Comparison of ENCODE assay signal across 8 mouse cellular contexts in the genomic region with DNA sequence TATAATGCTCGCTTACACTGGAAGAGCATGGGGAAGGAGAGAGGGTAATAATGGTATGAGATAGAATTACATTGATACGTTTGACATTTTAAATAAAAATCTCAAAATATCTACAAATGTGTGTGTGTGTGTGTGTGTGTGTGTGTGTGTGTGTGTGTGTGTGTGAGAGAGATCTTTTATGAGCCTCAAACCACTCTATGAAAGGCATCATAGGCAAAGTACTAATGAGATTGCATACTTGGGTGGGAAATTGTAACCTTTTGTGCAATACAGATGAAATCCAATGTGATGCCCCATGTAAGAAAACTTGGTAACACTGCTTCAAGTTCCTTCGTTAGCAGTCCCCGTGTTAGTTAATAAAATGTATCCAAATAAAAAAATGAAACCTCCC. TPM values are rescaled to one million over a fixed set of nuclear protein-coding genes. Genes with fewer than 3 reads are reported as not detected.
DNase-seq lines count a peak whose midpoint lies in the region; ATAC-seq lines count a peak whose summit lies in the region.

No protein-coding gene starts in this region.

- H3K27me3 ChIP-seq in kidney, embryonic 15.5 days, result no peaks in the 10 kb centered on the region
- H3K27me3 ChIP-seq in hindbrain, embryonic 12.5 days, result no peaks in the 10 kb centered on the region
- H3K27me3 ChIP-seq in midbrain, embryonic 13.5 days, result no peaks in the 10 kb centered on the region

- H3K27ac ChIP-seq in kidney, embryonic 15.5 days, result peak overlapping the region; percentile 76
- H3K27ac ChIP-seq in hindbrain, embryonic 12.5 days, result peak overlapping the region; percentile 68
- H3K27ac ChIP-seq in midbrain, embryonic 13.5 days, result peak overlapping the region; percentile 77

- peak; percentile 40 for ATAC-seq in kidney, embryonic 15.5 days (replicated peaks; ENCODE audit: low FRiP score)
- ATAC-seq in hindbrain, embryonic 12.5 days (ENCODE audit: low FRiP score), result 0 out of 2 replicates have a peak, but pooled peaks have one; percentile 46
- no peak; the same call in 1 of the 2 replicates for ATAC-seq in midbrain, embryonic 13.5 days
- ATAC-seq in frontal cortex, adult (ENCODE audit: low TSS enrichment), result no peak

- H3K9me3 ChIP-seq in kidney, embryonic 15.5 days (replicated peaks), result no peaks in the 10 kb centered on the region
- H3K9me3 ChIP-seq in hindbrain, embryonic 12.5 days (replicated peaks), result no peaks in the 10 kb centered on the region
- H3K9me3 ChIP-seq in midbrain, embryonic 13.5 days, result no peaks in the 10 kb centered on the region

- peak overlapping the region; percentile 64 for H3K4me2 ChIP-seq in kidney, embryonic 15.5 days
- H3K4me2 ChIP-seq in hindbrain, embryonic 12.5 days (replicated peaks), result peak overlapping the region; percentile 81
- H3K4me2 ChIP-seq in midbrain, embryonic 13.5 days (replicated peaks), result peak overlapping the region; percentile 67

- H3K36me3 ChIP-seq in kidney, embryonic 15.5 days, result no peaks in the 10 kb centered on the region
- no peaks in the 10 kb centered on the region for H3K36me3 ChIP-seq in hindbrain, embryonic 12.5 days
- no peaks in the 10 kb centered on the region for H3K36me3 ChIP-seq in midbrain, embryonic 13.5 days

- no peak for DNase-seq in kidney, postnatal 36 days
- DNase-seq in MN1 (ENCODE audit: low spot score), result peak; percentile 40
- DNase-seq in gastrocnemius, postnatal 4 days (ENCODE audit: low spot score in 2 of 2), result no peak
- no peak for DNase-seq in frontal cortex, adult 2 months (ENCODE audit: extremely low spot score in 1 of 2, low spot score in 1 of 2)

- peak overlapping the region; percentile 69 for H3K4me3 ChIP-seq in kidney, embryonic 15.5 days (replicated peaks)
- H3K4me3 ChIP-seq in hindbrain, embryonic 12.5 days, result peak overlapping the region; percentile 83
- H3K4me3 ChIP-seq in midbrain, embryonic 13.5 days (replicated peaks), result peak overlapping the region; percentile 68

- peaks cover 15% of the 10 kb centered on the region; the same call in 1 of the 2 replicates for H3K4me1 ChIP-seq in kidney, embryonic 15.5 days
- H3K4me1 ChIP-seq in hindbrain, embryonic 12.5 days, result peaks cover 16% of the 10 kb centered on the region
- H3K4me1 ChIP-seq in midbrain, embryonic 13.5 days (replicated peaks), result peaks cover 20% of the 10 kb centered on the region

- 33% methylated on average over 4 of the region's 4 CpGs for WGBS in kidney, embryonic 15.5 days
- WGBS in hindbrain, embryonic 12.5 days, result 33% methylated on average over 4 of the region's 4 CpGs
- WGBS in midbrain, embryonic 13.5 days, result 43% methylated on average over 4 of the region's 4 CpGs

- H3K9ac ChIP-seq in kidney, embryonic 15.5 days, result peak overlapping the region; percentile 62
- H3K9ac ChIP-seq in hindbrain, embryonic 12.5 days, result peak overlapping the region; percentile 82
- peak overlapping the region; percentile 83 for H3K9ac ChIP-seq in midbrain, embryonic 13.5 days (replicated peaks)

RNA-seq across cellular contexts. Expression of a gene that starts 0.3 kb away (rescaled TPM):
- 39.8 and 41.6 TPM in 2 replicates for polyA plus RNA-seq in kidney, embryonic 15.5 days (2015; fragmentation: Nextera tagmentation; extraction: Ambion mirVana)
- polyA plus RNA-seq in hindbrain, embryonic 12.5 days (2016; fragmentation: Nextera tagmentation; extraction: Ambion mirVana), result 34.0 and 39.4 TPM in 2 replicates
- polyA plus RNA-seq in midbrain, embryonic 13.5 days (2015; fragmentation: Nextera tagmentation; extraction: Ambion mirVana), result 38.3 and 41.1 TPM in 2 replicates
- total RNA-seq in gastrocnemius, postnatal 4 days (2021), result 10 to 100 TPM; 21.6 to 26.7 TPM
- 27.9 and 28.9 TPM in 2 replicates for polyA plus RNA-seq in frontal cortex, adult 2 months (2012; rRNA removed)

RNA-seq across cellular contexts. Expression of a gene that starts 0.3 kb away (rescaled TPM):
- 28.8 TPM in 2 replicates for polyA plus RNA-seq in kidney, embryonic 15.5 days (2015; fragmentation: Nextera tagmentation; extraction: Ambion mirVana)
- polyA plus RNA-seq in hindbrain, embryonic 12.5 days (2016; fragmentation: Nextera tagmentation; extraction: Ambion mirVana), result 26.9 and 27.5 TPM in 2 replicates
- 32.5 and 34.0 TPM in 2 replicates for polyA plus RNA-seq in midbrain, embryonic 13.5 days (2015; fragmentation: Nextera tagmentation; extraction: Ambion mirVana)
- 10 to 100 TPM; 23.2 to 28.2 TPM for total RNA-seq in gastrocnemius, postnatal 4 days (2021)
- polyA plus RNA-seq in frontal cortex, adult 2 months (2012; rRNA removed), result 21.8 and 23.4 TPM in 2 replicates

RNA-seq across cellular contexts. Expression of a gene that starts 35.2 kb away (rescaled TPM):
- polyA plus RNA-seq in kidney, embryonic 15.5 days (2015; fragmentation: Nextera tagmentation; extraction: Ambion mirVana), result 0.34 and 0.37 TPM in 2 replicates
- 0.67 and 0.70 TPM in 2 replicates for polyA plus RNA-seq in hindbrain, embryonic 12.5 days (2016; fragmentation: Nextera tagmentation; extraction: Ambion mirVana)
- polyA plus RNA-seq in midbrain, embryonic 13.5 days (2015; fragmentation: Nextera tagmentation; extraction: Ambion mirVana), result 0.70 and 0.89 TPM in 2 replicates
- under 1 TPM in 1 of 2 experiments, not detected in 1; 0.16 TPM for total RNA-seq in gastrocnemius, postnatal 4 days (2021)
- 0.48 and 0.52 TPM in 2 replicates for polyA plus RNA-seq in frontal cortex, adult 2 months (2012; rRNA removed)

RNA-seq across cellular contexts. Expression of a gene that starts 48.1 kb away (rescaled TPM):
- 129 and 143 TPM in 2 replicates for polyA plus RNA-seq in kidney, embryonic 15.5 days (2015; fragmentation: Nextera tagmentation; extraction: Ambion mirVana)
- 127 and 138 TPM in 2 replicates for polyA plus RNA-seq in hindbrain, embryonic 12.5 days (2016; fragmentation: Nextera tagmentation; extraction: Ambion mirVana)
- 140 and 148 TPM in 2 replicates for polyA plus RNA-seq in midbrain, embryonic 13.5 days (2015; fragmentation: Nextera tagmentation; extraction: Ambion mirVana)
- total RNA-seq in gastrocnemius, postnatal 4 days (2021), result 10 to 100 TPM; 74.7 to 83.9 TPM
- 63.2 and 66.4 TPM in 2 replicates for polyA plus RNA-seq in frontal cortex, adult 2 months (2012; rRNA removed)

Comparison
In these comparisons a context has a peak if more than half of its experiments do, and no peak if none do; other contexts are left out.
1. ATAC-seq: peak in kidney, embryonic 15.5 days (single experiment) and hindbrain, embryonic 12.5 days (single experiment); none in midbrain, embryonic 13.5 days (single experiment) and frontal cortex, adult (single experiment).
2. Peak in every context shown above with its lines, with median percentiles within 50 percentile points of each other: H3K27ac ChIP-seq, H3K4me2 ChIP-seq, H3K4me3 ChIP-seq and H3K9ac ChIP-seq.